Mouse (Mus musculus) megakaryocyte, embryonic 14.5 days (primary cell): ENCODE measurements around the gene Olfr68.

Experiments used
- FLI1 ChIP-seq: IDR thresholded peaks from 2 replicates; pipeline ENCODE4 v1.6.1; 2012; ENCODE audit warnings: low read length, inconsistent platforms, mixed read lengths
- GATA1 ChIP-seq: IDR thresholded peaks from 3 replicates; pipeline ENCODE4 v1.6.1; 2012; ENCODE audit warnings: mixed read lengths, low read length, inconsistent platforms, borderline replicate concordance

- no peak for TF ChIP-seq GATA1
- no peak for TF ChIP-seq FLI1
These were observed 22.3 kb downstream of the Olfr68 start, which contains the start of gene Olfr630 for GRCm38 (mm10) chr7:103757233-103757632.
